Mouse (Mus musculus) liver, adult 2 months (tissue): ENCODE results near the gene Clcnka. TPM values are rescaled to one million over a fixed set of nuclear protein-coding genes. Genes with fewer than 3 reads are reported as not detected.

Experiments used
- DNase-seq: peaks from one replicate; pipeline ENCODE4 v3.0.0-alpha.2; 2011; ENCODE audit warnings: low read depth, low spot score; ENCODE audit errors: extremely low read depth
- H3K27ac ChIP-seq: fragments of 200-500 bp; replicated peaks from 2 replicates; pipeline ENCODE4 v1.5.1; 2012; ENCODE audit warnings: low read depth, mild to moderate bottlenecking, control low read depth, inconsistent platforms, low read length; ENCODE audit not compliant: insufficient read depth
- H3K27me3 ChIP-seq: fragments of 200-500 bp; 2 replicates; pipeline ENCODE4 v1.6.1; 2012; ENCODE audit warnings: mild to moderate bottlenecking, moderate library complexity, low read length, inconsistent platforms; ENCODE audit not compliant: control insufficient read depth, insufficient read depth
- H3K36me3 ChIP-seq: fragments of 200-500 bp; 2 replicates; pipeline ENCODE4 v1.6.1; 2012; ENCODE audit warnings: low read length, inconsistent platforms; ENCODE audit not compliant: control insufficient read depth, insufficient read depth
- H3K4me1 ChIP-seq: fragments of 200-500 bp; 2 replicates; pipeline ENCODE4 v1.6.1; 2011; ENCODE audit warnings: low read length; ENCODE audit not compliant: control insufficient read depth, insufficient read depth
- H3K4me3 ChIP-seq: fragments of 200-500 bp; 2 replicates; pipeline ENCODE4 v1.5.1; 2011; ENCODE audit warnings: low read depth, mild to moderate bottlenecking, control low read depth, low read length, moderate library complexity; ENCODE audit not compliant: insufficient read depth
- H3K79me2 ChIP-seq: fragments of 200-500 bp; 2 replicates; pipeline ENCODE4 v1.6.1; 2012; ENCODE audit warnings: inconsistent platforms, mild to moderate bottlenecking, low read length, moderate library complexity; ENCODE audit not compliant: control insufficient read depth, insufficient read depth
- H3K9ac ChIP-seq: fragments of 200-500 bp; 2 replicates; pipeline ENCODE4 v1.6.1; 2012; ENCODE audit warnings: low read depth, mild to moderate bottlenecking, control low read depth, inconsistent platforms, low read length
- CTCF ChIP-seq: fragments of 200-500 bp; IDR thresholded peaks from 2 replicates; pipeline ENCODE4 v1.5.1; 2011; ENCODE audit warnings: low read depth, low read length, control low read depth
- POLR2A ChIP-seq: fragments of 200-500 bp; IDR thresholded peaks from 2 replicates; pipeline ENCODE4 v1.6.1; 2011; ENCODE audit warnings: low read length, control low read depth; ENCODE audit not compliant: insufficient read depth; ENCODE audit errors: extremely low read depth
- WGBS: fragments of 180-500 bp; shearing (Covaris S2); methylation state at CpG from one replicate; pipeline ENCODE4 v1.1.7; 2018; 5-methylcytosine and 5-hydroxymethylcytosine counted together
- polyA plus RNA-seq: library from polyadenylated mRNA; depleted of rRNA; stranded (reverse); fragments of >200 nt; gene quantifications from 2 replicates; pipeline ENCODE4 v1.2.3, GENCODE M21; 2012
- total RNA-seq: library from RNA; depleted of rRNA; stranded (reverse); fragments of >200 nt; gene quantifications from 2 replicates; pipeline ENCODE4 v1.2.3, GENCODE M21; 2014

Clcnka gene
- total and polyA plus RNA-seq, 2 experiments = 0.04 TPM; not detected in 1

DNA sequence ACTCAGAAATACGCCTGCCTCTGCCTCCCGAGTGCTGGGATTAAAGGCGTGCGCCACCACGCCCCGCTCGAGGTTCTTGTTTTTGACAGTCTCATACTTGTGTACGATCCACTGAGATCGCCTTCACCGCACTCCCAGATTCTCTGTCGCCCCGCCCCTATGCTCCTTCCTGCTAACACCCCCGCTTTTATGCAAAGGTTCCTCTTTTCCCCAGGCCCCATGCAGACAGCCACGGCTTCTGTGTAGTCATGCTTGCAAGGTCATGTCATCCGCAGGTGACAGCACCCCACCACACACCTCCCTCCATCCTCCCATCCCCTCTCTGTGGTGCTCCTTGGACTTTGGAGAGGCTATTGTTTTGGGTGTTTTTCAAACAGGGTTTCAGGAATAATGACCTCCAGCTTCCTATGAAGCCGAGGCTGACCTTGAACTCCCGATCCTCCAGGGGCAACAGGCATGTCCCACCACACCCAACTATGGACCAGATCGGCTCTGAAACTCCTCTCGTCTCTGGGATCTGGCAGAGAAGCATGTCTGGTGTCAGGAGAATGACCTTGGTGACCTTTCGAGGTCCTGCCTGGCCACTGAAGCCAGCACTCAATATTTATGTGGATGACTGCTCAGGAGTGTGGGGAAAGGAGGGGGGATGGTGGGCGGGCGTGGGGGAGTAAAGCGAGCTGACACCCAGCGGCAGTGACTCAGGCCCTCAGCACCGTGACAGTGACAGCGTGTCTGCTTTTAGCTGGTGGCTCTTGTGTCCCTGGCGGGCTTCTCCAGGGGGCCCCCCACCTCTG lies 21.1 kb upstream of the Clcnka start:
- Histone ChIP-seq H3K4me3 (no peak overlapping the region), H3K36me3 (no peaks in the 10 kb centered on the region), H3K27ac (no peak overlapping the region), H3K27me3 (no peaks in the 10 kb centered on the region), H3K9ac (no peak overlapping the region), H3K79me2 (no peaks in the 10 kb centered on the region), H3K4me1 (no peaks in the 10 kb centered on the region)
- DNase-seq = peak; percentile 10
- 70% methylated on average over 27 of the region's 27 CpGs for WGBS
- TF ChIP-seq POLR2A (no peak), CTCF (no peak)

DNA sequence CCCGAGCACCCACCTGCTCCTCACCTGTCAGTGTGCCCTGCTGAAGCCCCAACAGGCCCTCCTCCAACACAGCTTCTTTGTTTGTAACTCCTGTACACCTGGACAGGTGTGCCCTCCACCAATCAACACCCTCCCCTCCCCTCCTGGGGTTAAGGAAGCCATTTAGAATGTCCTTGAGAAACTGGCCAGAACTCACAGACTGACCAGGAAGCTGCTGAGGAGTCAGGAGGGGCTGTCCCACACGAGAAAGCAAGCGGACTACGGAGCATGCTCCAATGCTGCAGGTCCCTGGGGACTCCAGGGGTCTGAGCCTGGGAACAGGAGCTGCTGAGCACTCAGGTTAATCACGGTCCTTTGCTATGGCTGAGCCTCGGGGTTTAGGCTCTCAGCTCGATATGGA lies 17.4 kb upstream of the Clcnka start, which contains the start of gene Clcnkb:
Gene Clcnkb (minus strand): TSS at position 91 of the 400 bp plus-strand sequence.
- Histone ChIP-seq H3K9ac (no peak within 1 kb of the TSS), H3K27me3 (no peaks in the 10 kb centered on the region), H3K79me2 (no peaks in the 10 kb centered on the region), H3K36me3 (no peaks in the 10 kb centered on the region), H3K4me1 (no peaks in the 10 kb centered on the region), H3K4me3 (no peak within 1 kb of the TSS), H3K27ac (no peak within 1 kb of the TSS)
- 69% methylated on average over 7 of the region's 7 CpGs for whole genome bisulfite sequencing
- no peak for TF ChIP-seq POLR2A
- no peak for TF ChIP-seq CTCF
- no peak for DNase-seq

DNA sequence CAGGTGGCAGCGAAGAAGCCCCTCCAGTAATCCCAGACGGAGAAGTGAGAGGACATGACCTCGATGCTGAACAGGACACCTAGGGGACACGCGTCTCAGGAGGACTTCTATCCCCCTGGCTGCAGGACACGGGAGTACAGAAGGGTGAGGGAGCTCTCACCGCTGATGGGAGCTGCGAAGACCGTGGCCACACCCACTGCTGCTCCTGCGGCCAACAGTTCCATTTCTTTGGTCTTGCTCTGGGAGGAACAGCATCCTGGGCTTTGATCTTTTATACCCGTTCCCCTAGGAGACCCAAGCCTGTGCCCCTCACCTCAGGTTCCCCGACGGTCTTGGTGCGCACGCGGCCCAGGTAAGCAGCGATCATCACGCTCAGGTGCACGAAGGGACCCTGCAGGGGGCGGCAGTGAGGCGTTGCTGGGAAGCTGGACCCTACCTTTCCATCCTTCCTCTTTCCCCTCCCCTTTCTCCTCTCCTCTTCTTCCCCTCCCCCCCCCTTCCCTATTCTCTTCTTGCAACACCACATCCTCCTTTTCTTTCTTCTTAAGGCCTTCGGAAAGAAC lies 13.0 kb upstream of the Clcnka start:
- no peak for DNase-seq
- no peak overlapping the region for H3K9ac ChIP-seq
- peak; percentile 53 for TF ChIP-seq CTCF
- no peak for TF ChIP-seq POLR2A
- H3K79me2 ChIP-seq = no peaks in the 10 kb centered on the region
- 36% methylated on average over 22 of the region's 22 CpGs for WGBS
- no peaks in the 10 kb centered on the region; the same call in 1 of the 2 replicates for H3K27me3 ChIP-seq
- H3K36me3 ChIP-seq = no peaks in the 10 kb centered on the region
- H3K4me1 ChIP-seq = no peaks in the 10 kb centered on the region
- no peak overlapping the region for H3K4me3 ChIP-seq
- H3K27ac ChIP-seq = no peak overlapping the region

DNA sequence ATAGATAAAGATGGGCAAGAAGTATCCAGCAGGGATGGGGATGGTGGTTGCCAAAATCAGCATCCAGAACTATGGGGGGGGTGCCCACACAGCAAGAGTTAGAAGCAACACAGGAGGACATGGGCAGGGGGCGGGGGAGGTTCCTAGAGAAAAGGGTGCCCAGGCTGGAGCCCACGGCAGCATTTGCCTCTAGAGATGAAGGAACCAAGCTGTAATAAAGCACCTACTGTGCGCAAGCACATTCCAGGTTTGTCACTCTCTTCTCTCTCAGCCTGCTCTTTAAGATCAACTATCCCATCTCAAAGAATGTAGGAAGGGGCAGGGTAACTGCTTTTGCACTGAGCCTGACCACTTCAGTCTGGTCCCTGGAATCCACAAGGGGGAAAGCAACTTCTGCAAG lies 10.1 kb upstream of the Clcnka start:
- H3K27me3 ChIP-seq = no peaks in the 10 kb centered on the region; the same call in 1 of the 2 replicates
- H3K4me3 ChIP-seq = no peak overlapping the region
- 94% methylated on average over 3 of the region's 3 CpGs for WGBS
- no peak for DNase-seq
- no peak for TF ChIP-seq CTCF
- TF ChIP-seq POLR2A = no peak
- no peak overlapping the region for H3K27ac ChIP-seq
- no peaks in the 10 kb centered on the region; the same call in 1 of the 2 replicates for H3K4me1 ChIP-seq
- no peaks in the 10 kb centered on the region for H3K36me3 ChIP-seq
- H3K9ac ChIP-seq = no peak overlapping the region
- H3K79me2 ChIP-seq = no peaks in the 10 kb centered on the region

DNA sequence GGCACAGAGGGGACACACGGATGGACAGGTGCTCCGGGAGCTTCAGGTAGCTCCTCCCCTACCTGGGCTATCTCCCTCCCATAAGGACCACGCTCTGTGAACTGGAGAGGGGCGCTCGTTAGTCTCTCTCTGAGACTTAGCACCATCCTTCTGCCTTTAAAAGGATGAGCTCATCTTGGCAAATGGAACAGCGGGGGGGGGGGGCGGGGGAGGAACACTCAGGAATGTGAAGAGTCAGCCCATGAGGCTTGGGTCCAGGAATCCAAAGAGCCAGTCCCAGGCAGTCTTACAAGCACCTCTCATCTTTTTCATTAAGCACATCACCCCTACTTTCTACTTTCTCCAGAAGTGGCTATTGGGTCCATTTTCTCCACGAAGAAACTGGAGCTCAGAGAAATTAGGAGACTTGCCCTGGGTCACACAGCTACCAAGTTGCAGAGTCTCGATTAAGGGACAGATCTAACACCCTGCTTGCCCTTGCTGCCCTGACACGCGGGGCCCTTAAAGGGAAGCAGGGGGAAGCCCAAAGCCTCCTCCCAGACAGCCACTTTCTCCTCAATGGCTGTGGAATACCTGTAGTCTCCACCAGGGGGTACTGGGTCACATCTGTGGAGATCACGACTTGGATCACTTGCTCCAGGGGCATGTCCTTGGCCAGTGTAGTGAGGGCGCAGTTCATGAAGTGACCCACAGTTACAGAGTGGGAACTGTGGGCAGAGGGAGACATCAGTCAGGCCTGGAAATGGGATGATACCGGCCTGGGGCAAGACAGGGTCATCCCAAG lies 8.2 kb upstream of the Clcnka start:
- Histone ChIP-seq H3K27me3 (no peaks in the 10 kb centered on the region; the same call in 1 of the 2 replicates), H3K27ac (no peak overlapping the region), H3K36me3 (no peaks in the 10 kb centered on the region), H3K79me2 (no peaks in the 10 kb centered on the region), H3K4me3 (no peak overlapping the region), H3K4me1 (no peaks in the 10 kb centered on the region; the same call in 1 of the 2 replicates), H3K9ac (no peak overlapping the region)
- DNase-seq = peak; percentile 25
- 39% methylated on average over 14 of the region's 14 CpGs for WGBS
- peak; percentile 51 for TF ChIP-seq CTCF
- TF ChIP-seq POLR2A = no peak

DNA sequence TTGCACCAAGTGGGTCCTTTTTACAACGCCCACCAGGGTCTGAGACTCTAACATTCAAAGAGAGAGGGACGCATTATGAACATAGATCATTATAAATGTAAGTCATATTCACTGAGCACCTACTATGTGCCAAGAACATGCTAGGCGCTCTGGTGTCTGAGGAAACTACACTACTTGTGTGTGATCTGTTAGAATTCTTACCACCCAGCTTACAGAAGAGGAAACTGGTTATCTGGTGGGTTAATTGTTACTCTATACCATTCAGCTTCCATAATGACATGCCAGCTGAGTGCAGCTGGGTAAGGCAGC lies 6.7 kb upstream of the Clcnka start:
- no peak for TF ChIP-seq CTCF
- no peak for TF ChIP-seq POLR2A
- 81% methylated on average over 3 of the region's 3 CpGs for WGBS

More for the DNA sequence above, 6.7 kb upstream of the Clcnka start:
- Histone ChIP-seq H3K4me1 (no peaks in the 10 kb centered on the region; the same call in 1 of the 2 replicates), H3K27ac (no peak overlapping the region), H3K27me3 (no peaks in the 10 kb centered on the region; the same call in 1 of the 2 replicates), H3K36me3 (no peaks in the 10 kb centered on the region), H3K9ac (no peak overlapping the region), H3K4me3 (no peak overlapping the region), H3K79me2 (no peaks in the 10 kb centered on the region)
- no peak for DNase-seq
